Mouse (Mus musculus): ENCODE measurements around the gene Baiap2l2. TPM values are rescaled to one million over a fixed set of nuclear protein-coding genes. Genes with fewer than 3 reads are reported as not detected.
A peak's percentile ranks its signal among the peaks of the same experiment; 100 is the strongest.
"Not testable (repeated sequence)": the region's sequence is repeated elsewhere in the genome, so short reads cannot be mapped to it uniquely, and the experiment has no call there.

The Baiap2l2 gene
- polyA plus RNA-seq, 1 experiment: 113 TPM

GRCm38 (mm10) chr15:79238036-79238435 lies 47.3 kb downstream of the Baiap2l2 start:
- H3K4me3 ChIP-seq (ENCODE audit: insufficient read depth, low read depth, low read length): no peak overlapping the region
- DNase-seq: no peak
- TF ChIP-seq CTCF (conservative IDR thresholded peaks at IDR 0.05; ENCODE audit: insufficient read depth, insufficient read length, low read depth, low read length) (no peak), POLR2A (IDR thresholded peaks at IDR 0.05; ENCODE audit: low read depth, low read length) (no peak)
- no peaks in the 10 kb centered on the region for H3K27me3 ChIP-seq (replicated peaks; ENCODE audit: control insufficient read depth, insufficient read depth, low read length)
- no peak overlapping the region for H3K27ac ChIP-seq (ENCODE audit: insufficient read depth, low read depth, low read length)
- no peaks in the 10 kb centered on the region for H3K4me1 ChIP-seq (ENCODE audit: control insufficient read depth, insufficient read depth, low read length)
- no peaks in the 10 kb centered on the region for H3K36me3 ChIP-seq (ENCODE audit: control insufficient read depth, insufficient read depth, low read length)
- 83% methylated on average over 6 of the region's 6 CpGs for WGBS

GRCm38 (mm10) chr15:79235268-79235667 lies 50.1 kb downstream of the Baiap2l2 start:
- no peaks in the 10 kb centered on the region for H3K27me3 ChIP-seq (replicated peaks; ENCODE audit: control insufficient read depth, insufficient read depth, low read length)
- TF ChIP-seq POLR2A (IDR thresholded peaks at IDR 0.05; ENCODE audit: low read depth, low read length): no peak
- no peak for TF ChIP-seq CTCF (conservative IDR thresholded peaks at IDR 0.05; ENCODE audit: insufficient read depth, insufficient read length, low read depth, low read length)
- no peaks in the 10 kb centered on the region; the same call in 1 of the 2 replicates for H3K36me3 ChIP-seq (ENCODE audit: control insufficient read depth, insufficient read depth, low read length)
- DNase-seq: no peak
- 69% methylated on average over 9 of the region's 9 CpGs for WGBS
- no peaks in the 10 kb centered on the region for H3K4me1 ChIP-seq (ENCODE audit: control insufficient read depth, insufficient read depth, low read length)
- H3K27ac ChIP-seq (ENCODE audit: insufficient read depth, low read depth, low read length): no peak overlapping the region
- H3K4me3 ChIP-seq (ENCODE audit: insufficient read depth, low read depth, low read length): no peak overlapping the region

GRCm38 (mm10) chr15:79229058-79229821 lies 56.1 kb downstream of the Baiap2l2 start, which contains the start of the genes Pick1 and Gm49486:
Pick1 (plus strand) TSS chr15:79229173.
Gm49486 (plus strand) TSS chr15:79229391.
- 0 out of 2 replicates have a peak, but pooled peaks have one; percentile 1 for TF ChIP-seq CTCF (conservative IDR thresholded peaks at IDR 0.05; ENCODE audit: insufficient read depth, insufficient read length, low read depth, low read length)
- peak; percentile 15 for TF ChIP-seq POLR2A (IDR thresholded peaks at IDR 0.05; ENCODE audit: low read depth, low read length)
- Histone ChIP-seq H3K36me3 (ENCODE audit: control insufficient read depth, insufficient read depth, low read length) (no peaks in the 10 kb centered on the region; the same call in 1 of the 2 replicates), H3K27me3 (replicated peaks; ENCODE audit: control insufficient read depth, insufficient read depth, low read length) (no peaks in the 10 kb centered on the region), H3K27ac (ENCODE audit: insufficient read depth, low read depth, low read length) (peak within 1 kb of the TSS; percentile 98), H3K4me1 (ENCODE audit: control insufficient read depth, insufficient read depth, low read length) (peaks cover 3% of the 10 kb centered on the region; the same call in 1 of the 2 replicates), H3K4me3 (ENCODE audit: insufficient read depth, low read depth, low read length) (peak within 1 kb of the TSS; percentile 94)
- WGBS: under 1% methylated on average over 51 of the region's 51 CpGs
- DNase-seq: peak; percentile 95

- WGBS: 47% methylated on average over 2 of the region's 2 CpGs
- H3K4me1 ChIP-seq (ENCODE audit: control insufficient read depth, insufficient read depth, low read length); H3K27ac ChIP-seq (ENCODE audit: insufficient read depth, low read depth, low read length); H3K4me3 ChIP-seq (ENCODE audit: insufficient read depth, low read depth, low read length); H3K36me3 ChIP-seq (ENCODE audit: control insufficient read depth, insufficient read depth, low read length); H3K27me3 ChIP-seq (replicated peaks; ENCODE audit: control insufficient read depth, insufficient read depth, low read length); DNase-seq: not testable (repeated sequence)
Measured at GRCm38 (mm10) chr15:79225780-79226179, 59.6 kb downstream of the Baiap2l2 start.

GRCm38 (mm10) chr15:79224685-79225084 lies 60.7 kb downstream of the Baiap2l2 start:
- Histone ChIP-seq H3K27ac (ENCODE audit: insufficient read depth, low read depth, low read length) (no peak overlapping the region), H3K36me3 (ENCODE audit: control insufficient read depth, insufficient read depth, low read length) (no peaks in the 10 kb centered on the region), H3K4me3 (ENCODE audit: insufficient read depth, low read depth, low read length) (no peak overlapping the region), H3K4me1 (ENCODE audit: control insufficient read depth, insufficient read depth, low read length) (peaks cover under 1% of the 10 kb centered on the region; the same call in 1 of the 2 replicates), H3K27me3 (replicated peaks; ENCODE audit: control insufficient read depth, insufficient read depth, low read length) (no peaks in the 10 kb centered on the region)
- peak; percentile 95 for TF ChIP-seq CTCF (conservative IDR thresholded peaks at IDR 0.05; ENCODE audit: insufficient read depth, insufficient read length, low read depth, low read length)
- TF ChIP-seq POLR2A (IDR thresholded peaks at IDR 0.05; ENCODE audit: low read depth, low read length): no peak
- DNase-seq: peak; percentile 90
- 12% methylated on average over 5 of the region's 5 CpGs for WGBS

GRCm38 (mm10) chr15:79223641-79224040 lies 61.7 kb downstream of the Baiap2l2 start:
- H3K36me3 ChIP-seq (ENCODE audit: control insufficient read depth, insufficient read depth, low read length): no peaks in the 10 kb centered on the region
- no peak for DNase-seq
- H3K4me1 ChIP-seq (ENCODE audit: control insufficient read depth, insufficient read depth, low read length): no peaks in the 10 kb centered on the region
- H3K27ac ChIP-seq (ENCODE audit: insufficient read depth, low read depth, low read length): no peak overlapping the region
- no peaks in the 10 kb centered on the region for H3K27me3 ChIP-seq (replicated peaks; ENCODE audit: control insufficient read depth, insufficient read depth, low read length)
- 21% methylated on average over 5 of the region's 5 CpGs for WGBS
- H3K4me3 ChIP-seq (ENCODE audit: insufficient read depth, low read depth, low read length): no peak overlapping the region
- no peak for TF ChIP-seq CTCF (conservative IDR thresholded peaks at IDR 0.05; ENCODE audit: insufficient read depth, insufficient read length, low read depth, low read length)
- TF ChIP-seq POLR2A (IDR thresholded peaks at IDR 0.05; ENCODE audit: low read depth, low read length): no peak

GRCm38 (mm10) chr15:79219572-79219971 lies 65.8 kb downstream of the Baiap2l2 start:
- no peak overlapping the region for H3K27ac ChIP-seq (ENCODE audit: insufficient read depth, low read depth, low read length)
- no peak overlapping the region for H3K4me3 ChIP-seq (ENCODE audit: insufficient read depth, low read depth, low read length)
- no peaks in the 10 kb centered on the region for H3K36me3 ChIP-seq (ENCODE audit: control insufficient read depth, insufficient read depth, low read length)
- 14% methylated on average over 1 of the region's 1 CpGs for WGBS
- peak; percentile 26 for DNase-seq
- no peaks in the 10 kb centered on the region for H3K27me3 ChIP-seq (replicated peaks; ENCODE audit: control insufficient read depth, insufficient read depth, low read length)
- no peaks in the 10 kb centered on the region for H3K4me1 ChIP-seq (ENCODE audit: control insufficient read depth, insufficient read depth, low read length)
- TF ChIP-seq POLR2A (IDR thresholded peaks at IDR 0.05; ENCODE audit: low read depth, low read length) (no peak), CTCF (conservative IDR thresholded peaks at IDR 0.05; ENCODE audit: insufficient read depth, insufficient read length, low read depth, low read length) (no peak)
